Mouse (Mus musculus): ENCODE results near the gene Ube2j1.

GRCm38 (mm10) chr4:33002081-33002480 is 29.1 kb upstream of the Ube2j1 start:
- TF ChIP-seq CTCF (IDR thresholded peaks at IDR 0.05; ENCODE audit: borderline replicate concordance, insufficient read depth, low read length) (no peak), POLR2A (IDR thresholded peaks at IDR 0.05; ENCODE audit: low read depth, low read length) (no peak)
